Mouse (Mus musculus) C2C12 (cell line): ENCODE results near the gene Nhp2. TPM values are rescaled to one million over a fixed set of nuclear protein-coding genes. Genes with fewer than 3 reads are reported as not detected.

ENCODE experiments used
- H3K27me3 ChIP-seq: one replicate; pipeline ENCODE4 v1.6.1; 2011; ENCODE audit not compliant: control insufficient read depth, insufficient read depth, insufficient read length
- H3K36me3 ChIP-seq: one replicate; pipeline ENCODE4 v1.6.1; 2011; ENCODE audit not compliant: control insufficient read depth, insufficient read depth
- H3K4me3 ChIP-seq: one replicate; pipeline ENCODE4 v1.5.1; 2011; ENCODE audit warnings: mild to moderate bottlenecking, control low read depth; ENCODE audit not compliant: poor library complexity, insufficient read depth, severe bottlenecking
- H3K79me2 ChIP-seq: one replicate; pipeline ENCODE4 v1.6.1; 2011; ENCODE audit not compliant: control insufficient read depth, insufficient read depth
- H3K79me3 ChIP-seq: one replicate; pipeline ENCODE4 v1.6.1; 2011; ENCODE audit warnings: low read depth, control low read depth
- H3ac ChIP-seq: one replicate; pipeline ENCODE3; 2011; ENCODE audit warnings: low read depth; ENCODE audit not compliant: control insufficient read depth, insufficient read length
- CEBPB ChIP-seq: IDR thresholded peaks from one replicate; pipeline ENCODE4 v1.6.1; 2011; ENCODE audit warnings: low read depth, mild to moderate bottlenecking, control low read depth, moderate library complexity
- CTCF ChIP-seq: IDR thresholded peaks from one replicate; pipeline ENCODE4 v1.5.1; 2011; ENCODE audit not compliant: control insufficient read depth, insufficient read depth, insufficient read length
- FOSL1 ChIP-seq: IDR thresholded peaks from one replicate; pipeline ENCODE4 v1.8.0; 2011; ENCODE audit warnings: mild to moderate bottlenecking, low read length; ENCODE audit not compliant: poor library complexity, insufficient read depth, severe bottlenecking
- MAX ChIP-seq: IDR thresholded peaks from one replicate; pipeline ENCODE4 v1.6.1; 2011; ENCODE audit warnings: mild to moderate bottlenecking, control low read depth
- MYOD1 ChIP-seq: IDR thresholded peaks from one replicate; pipeline ENCODE4 v1.6.1; 2011; ENCODE audit warnings: low read depth; ENCODE audit not compliant: control insufficient read depth, insufficient read length
- MYOG ChIP-seq: IDR thresholded peaks from one replicate; pipeline ENCODE4 v1.6.1; 2011; ENCODE audit not compliant: control insufficient read depth, insufficient read length; ENCODE audit errors: extremely low read depth
- USF1 ChIP-seq: IDR thresholded peaks from one replicate; pipeline ENCODE4 v1.6.1; 2011; ENCODE audit warnings: low read depth, mild to moderate bottlenecking, control low read depth, moderate library complexity
- polyA plus RNA-seq: library from polyadenylated mRNA; unstranded; fragments of >200 nt; fragmentation: generic; extraction: Trizol; gene quantifications from one replicate; pipeline ENCODE4 v1.2.1, GENCODE M21; 2012; ENCODE audit warnings: missing spikeins

Nhp2 gene
- polyA plus RNA-seq, 1 experiment = 378 TPM

- no peaks in the 10 kb centered on the region for H3K36me3 ChIP-seq
- H3K27me3 ChIP-seq = no peaks in the 10 kb centered on the region
- H3K79me3 ChIP-seq = no peaks in the 10 kb centered on the region
- TF ChIP-seq MYOD1 (peak; percentile 30), MAX (no peak), CTCF (no peak)
- peak overlapping the region; percentile 16 for H3ac ChIP-seq
- H3K4me3 ChIP-seq = peak overlapping the region; percentile 42
- H3K79me2 ChIP-seq = no peaks in the 10 kb centered on the region
These were observed 29.8 kb downstream of the Nhp2 start for GRCm38 (mm10) chr11:51649111-51649888.

- no peaks in the 10 kb centered on the region for H3K36me3 ChIP-seq
- H3K79me3 ChIP-seq = no peaks in the 10 kb centered on the region
- H3K4me3 ChIP-seq = peak overlapping the region; percentile 42
- peak overlapping the region; percentile 74 for H3ac ChIP-seq
- H3K79me2 ChIP-seq = no peaks in the 10 kb centered on the region
- no peak for TF ChIP-seq CEBPB
- TF ChIP-seq MYOD1 = no peak
- no peak for TF ChIP-seq FOSL1
- TF ChIP-seq MAX = no peak
- TF ChIP-seq CTCF = no peak
- no peaks in the 10 kb centered on the region for H3K27me3 ChIP-seq
These were observed 30.3 kb downstream of the Nhp2 start for GRCm38 (mm10) chr11:51649889-51650199.

GRCm38 (mm10) chr11:51650261-51650660 is 30.7 kb downstream of the Nhp2 start:
- H3K27me3 ChIP-seq = no peaks in the 10 kb centered on the region
- H3K36me3 ChIP-seq = no peaks in the 10 kb centered on the region
- no peaks in the 10 kb centered on the region for H3K79me2 ChIP-seq
- no peak for TF ChIP-seq FOSL1
- H3K79me3 ChIP-seq = no peaks in the 10 kb centered on the region
- peak overlapping the region; percentile 42 for H3K4me3 ChIP-seq
- peak overlapping the region; percentile 74 for H3ac ChIP-seq

GRCm38 (mm10) chr11:51650691-51651515 is 31.4 kb downstream of the Nhp2 start, which contains the start of the genes N4bp3 and D930048N14Rik:
Gene N4bp3 (minus strand): TSS chr11:51650842.
Gene D930048N14Rik (plus strand): TSS chr11:51650954.
- Histone ChIP-seq H3K4me3 (peak within 1 kb of the TSS; percentile 42), H3K79me2 (no peaks in the 10 kb centered on the region), H3K79me3 (no peaks in the 10 kb centered on the region), H3ac (peak within 1 kb of the TSS; percentile 75), H3K36me3 (no peaks in the 10 kb centered on the region), H3K27me3 (no peaks in the 10 kb centered on the region)
- TF ChIP-seq USF1 = no peak
- no peak for TF ChIP-seq FOSL1
- TF ChIP-seq MAX = no peak
- no peak for TF ChIP-seq MYOG
- TF ChIP-seq CEBPB = no peak
- no peak for TF ChIP-seq CTCF
- no peak for TF ChIP-seq MYOD1

- H3ac ChIP-seq = no peak overlapping the region
- H3K79me2 ChIP-seq = no peaks in the 10 kb centered on the region
- H3K4me3 ChIP-seq = no peak overlapping the region
- TF ChIP-seq MAX (no peak), MYOG (no peak), MYOD1 (no peak), CTCF (no peak), USF1 (no peak)
- H3K36me3 ChIP-seq = no peaks in the 10 kb centered on the region
- H3K79me3 ChIP-seq = no peaks in the 10 kb centered on the region
- H3K27me3 ChIP-seq = no peaks in the 10 kb centered on the region
These were observed 33.4 kb downstream of the Nhp2 start for GRCm38 (mm10) chr11:51652889-51653418.

GRCm38 (mm10) chr11:51653736-51654135 is 34.2 kb downstream of the Nhp2 start:
- Histone ChIP-seq H3ac (no peak overlapping the region), H3K36me3 (no peaks in the 10 kb centered on the region)
- TF ChIP-seq CEBPB (no peak), FOSL1 (no peak), USF1 (no peak), MYOD1 (no peak), MYOG (no peak), MAX (no peak), CTCF (no peak)

More at GRCm38 (mm10) chr11:51653736-51654135, 34.2 kb downstream of the Nhp2 start:
- Histone ChIP-seq H3K27me3 (no peaks in the 10 kb centered on the region), H3K79me2 (no peaks in the 10 kb centered on the region), H3K4me3 (no peak overlapping the region), H3K79me3 (no peaks in the 10 kb centered on the region)
